Mouse (Mus musculus) heart, embryonic 11.5 days (tissue): Measurements from ENCODE around the gene Cep85l. TPM values are rescaled to one million over a fixed set of nuclear protein-coding genes. Genes with fewer than 3 reads are reported as not detected.

Source experiments
- ATAC-seq: fragments of 200-750 bp; cut with Nextera tagmentation; replicated peaks from 2 replicates; pipeline ENCODE4 v1.8.0; 2017; ENCODE audit warnings: moderate library complexity; ENCODE audit not compliant: insufficient number of reproducible peaks, low FRiP score, low TSS enrichment
- H3K27ac ChIP-seq: fragments of 300-500 bp; sonication (generic); 2 replicates; pipeline ENCODE4 v1.5.1; 2014; ENCODE audit warnings: mild to moderate bottlenecking, low read depth, low read length
- H3K27me3 ChIP-seq: fragments of 300-500 bp; sonication (generic); 2 replicates; pipeline ENCODE4 v1.6.1; 2014; ENCODE audit warnings: mild to moderate bottlenecking, low read length, mixed read lengths; ENCODE audit not compliant: control insufficient read depth, insufficient read depth
- H3K36me3 ChIP-seq: fragments of 300-500 bp; sonication (generic); 2 replicates; pipeline ENCODE4 v1.6.1; 2014; ENCODE audit warnings: mild to moderate bottlenecking, low read length, moderate library complexity, mixed read lengths; ENCODE audit not compliant: control insufficient read depth, insufficient read depth
- H3K4me1 ChIP-seq: fragments of 300-500 bp; sonication (generic); 2 replicates; pipeline ENCODE4 v1.6.1; 2014; ENCODE audit warnings: low read length; ENCODE audit not compliant: control insufficient read depth, insufficient read depth
- H3K4me2 ChIP-seq: fragments of 300-500 bp; sonication (generic); 2 replicates; pipeline ENCODE4 v1.6.1; 2014; ENCODE audit warnings: mild to moderate bottlenecking, moderate library complexity
- H3K4me3 ChIP-seq: fragments of 300-500 bp; sonication (generic); 2 replicates; pipeline ENCODE4 v1.5.1; 2014; ENCODE audit warnings: low read depth, low read length
- H3K9ac ChIP-seq: fragments of 300-500 bp; sonication (generic); 2 replicates; pipeline ENCODE4 v1.6.1; 2014; ENCODE audit warnings: mild to moderate bottlenecking, low read depth, low read length, moderate library complexity
- H3K9me3 ChIP-seq: fragments of 300-500 bp; sonication (generic); replicated peaks from 2 replicates; pipeline ENCODE4 v1.6.1; 2016; ENCODE audit warnings: low read length; ENCODE audit not compliant: control insufficient read depth
- WGBS: fragments of 180-500 bp; shearing (Covaris S2); extraction: QIAGEN DNeasy Blood & Tissue Kit; methylation state at CpG from one replicate; pipeline ENCODE4 v1.1.7; 2014; ENCODE audit not compliant: insufficient replicate concordance; 5-methylcytosine and 5-hydroxymethylcytosine counted together
- polyA plus RNA-seq: library from polyadenylated mRNA; unstranded; fragments of >200 nt; fragmentation: Nextera tagmentation; extraction: Ambion mirVana; gene quantifications from 2 replicates; pipeline ENCODE4 v1.2.1, GENCODE M21; 2014

Gene Cep85l
- polyA plus RNA-seq, 1 experiment from 2014 or later: 5.8 TPM

- no peak overlapping the region for H3K9ac ChIP-seq
- no peaks in the 10 kb centered on the region for H3K9me3 ChIP-seq
- H3K27ac ChIP-seq: no peak overlapping the region
- H3K36me3 ChIP-seq: no peaks in the 10 kb centered on the region
- no peak overlapping the region for H3K4me2 ChIP-seq
- ATAC-seq: no peak
- H3K4me3 ChIP-seq: no peak overlapping the region
- no peaks in the 10 kb centered on the region for H3K27me3 ChIP-seq
- 72% methylated on average over 2 of the region's 2 CpGs for WGBS
- H3K4me1 ChIP-seq: peaks cover 2% of the 10 kb centered on the region; the same call in 1 of the 2 replicates
These were observed 37.3 kb upstream of the Cep85l start for GRCm38 (mm10) chr10:53417015-53417414.

GRCm38 (mm10) chr10:53416152-53416712 lies 36.5 kb upstream of the Cep85l start:
- Histone ChIP-seq H3K36me3 (no peaks in the 10 kb centered on the region), H3K9me3 (no peaks in the 10 kb centered on the region), H3K27me3 (no peaks in the 10 kb centered on the region), H3K4me1 (no peaks in the 10 kb centered on the region; the same call in 1 of the 2 replicates), H3K4me3 (no peak overlapping the region), H3K9ac (no peak overlapping the region), H3K27ac (no peak overlapping the region), H3K4me2 (no peak overlapping the region)
- no peak for ATAC-seq
- WGBS: 62% methylated on average over 9 of the region's 9 CpGs

DNA sequence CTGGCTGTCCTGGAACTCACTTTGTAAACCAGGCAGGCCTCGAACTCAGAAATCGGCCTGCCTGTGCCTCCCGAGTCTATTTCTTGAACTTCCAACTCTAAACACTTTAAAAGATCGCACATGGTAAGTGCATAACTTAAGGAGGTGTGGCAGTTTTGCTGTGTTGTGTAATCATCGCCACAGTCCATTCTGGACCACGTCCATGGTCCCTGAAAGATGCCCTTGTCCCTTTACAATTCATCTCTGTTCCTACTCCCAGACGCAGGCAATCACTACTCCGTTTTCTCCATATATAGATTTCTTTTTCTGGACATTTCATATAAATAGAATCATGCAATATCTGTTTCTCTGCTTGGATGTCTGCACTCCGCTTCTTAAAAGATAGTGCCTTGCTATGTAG lies 35.5 kb upstream of the Cep85l start:
- H3K36me3 ChIP-seq: no peaks in the 10 kb centered on the region
- no peaks in the 10 kb centered on the region for H3K9me3 ChIP-seq
- no peaks in the 10 kb centered on the region; the same call in 1 of the 2 replicates for H3K4me1 ChIP-seq
- H3K4me2 ChIP-seq: no peak overlapping the region
- no peak overlapping the region for H3K27ac ChIP-seq
- no peaks in the 10 kb centered on the region for H3K27me3 ChIP-seq
- WGBS: 79% methylated on average over 9 of the region's 9 CpGs
- ATAC-seq: no peak
- H3K4me3 ChIP-seq: no peak overlapping the region
- H3K9ac ChIP-seq: no peak overlapping the region

- Histone ChIP-seq H3K9ac (no peak overlapping the region), H3K9me3 (no peaks in the 10 kb centered on the region), H3K27me3 (no peaks in the 10 kb centered on the region), H3K4me3 (no peak overlapping the region), H3K4me1 (no peaks in the 10 kb centered on the region; the same call in 1 of the 2 replicates), H3K4me2 (no peak overlapping the region), H3K36me3 (no peaks in the 10 kb centered on the region), H3K27ac (peak overlapping the region; percentile 4; the same call in 1 of the 2 replicates)
- no peak; the same call in 1 of the 2 replicates for ATAC-seq
- WGBS: 41% methylated on average over 6 of the region's 6 CpGs
These were observed 34.6 kb upstream of the Cep85l start for GRCm38 (mm10) chr10:53414092-53415085.

DNA sequence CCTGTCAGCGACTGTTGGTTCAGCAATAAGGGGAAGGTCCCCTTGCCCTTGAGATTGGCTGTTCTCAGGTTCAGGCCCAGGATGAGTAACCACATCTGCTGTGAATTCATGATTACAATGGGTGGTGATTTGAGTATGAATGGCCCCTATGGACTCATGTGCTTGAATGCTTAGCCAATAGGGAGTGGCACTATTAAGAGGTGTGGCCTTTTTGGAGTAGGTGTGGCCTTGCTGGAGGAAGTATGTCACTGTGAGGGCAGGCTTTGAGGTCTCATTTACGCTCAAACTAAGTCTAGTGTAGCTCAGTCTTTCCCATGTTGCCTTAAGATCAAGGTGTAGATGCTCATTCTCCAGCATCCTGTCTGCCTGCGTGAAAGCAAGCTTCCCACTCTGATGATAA lies 33.2 kb upstream of the Cep85l start:
- H3K4me3 ChIP-seq: no peak overlapping the region
- H3K9me3 ChIP-seq: no peaks in the 10 kb centered on the region
- no peak overlapping the region for H3K27ac ChIP-seq
- no peak overlapping the region for H3K4me2 ChIP-seq
- no peaks in the 10 kb centered on the region for H3K27me3 ChIP-seq
- no peaks in the 10 kb centered on the region for H3K36me3 ChIP-seq
- H3K4me1 ChIP-seq: no peaks in the 10 kb centered on the region; the same call in 1 of the 2 replicates
- H3K9ac ChIP-seq: no peak overlapping the region
- WGBS: 86% methylated on average over 3 of the region's 3 CpGs
- ATAC-seq: no peak

DNA sequence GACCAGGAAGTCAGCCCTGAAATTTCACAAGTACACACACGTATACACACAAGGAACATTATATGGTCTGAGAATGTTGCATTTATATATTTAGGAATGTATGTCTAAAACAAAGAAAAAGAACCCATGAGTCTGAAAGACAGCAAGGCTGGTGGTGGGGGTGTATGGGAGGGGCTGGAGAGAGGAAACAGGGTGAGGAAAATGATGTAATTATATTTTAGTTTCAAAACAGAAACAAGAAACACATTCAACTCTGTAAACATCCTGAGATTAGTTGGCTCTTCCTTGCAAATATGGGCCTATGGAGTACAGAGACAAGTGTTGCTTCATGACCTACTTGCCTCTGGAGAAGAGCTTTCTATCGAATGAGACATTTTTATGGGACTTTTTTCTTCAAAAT lies 32.4 kb upstream of the Cep85l start:
- no peak for ATAC-seq
- Histone ChIP-seq H3K4me3 (no peak overlapping the region), H3K4me1 (no peaks in the 10 kb centered on the region; the same call in 1 of the 2 replicates), H3K9me3 (no peaks in the 10 kb centered on the region), H3K36me3 (no peaks in the 10 kb centered on the region), H3K27ac (no peak overlapping the region), H3K9ac (no peak overlapping the region), H3K4me2 (no peak overlapping the region), H3K27me3 (no peaks in the 10 kb centered on the region)
- WGBS: 87% methylated on average over 2 of the region's 2 CpGs

GRCm38 (mm10) chr10:53410831-53411230 lies 31.1 kb upstream of the Cep85l start:
- WGBS: 59% methylated on average over 2 of the region's 2 CpGs
- no peak overlapping the region for H3K27ac ChIP-seq
- ATAC-seq: no peak
- no peaks in the 10 kb centered on the region for H3K27me3 ChIP-seq
- no peaks in the 10 kb centered on the region; the same call in 1 of the 2 replicates for H3K4me1 ChIP-seq
- no peak overlapping the region for H3K9ac ChIP-seq
- H3K36me3 ChIP-seq: no peaks in the 10 kb centered on the region
- no peak overlapping the region for H3K4me2 ChIP-seq
- no peak overlapping the region for H3K4me3 ChIP-seq
- H3K9me3 ChIP-seq: no peaks in the 10 kb centered on the region

- Histone ChIP-seq H3K4me1 (no peaks in the 10 kb centered on the region), H3K27me3 (no peaks in the 10 kb centered on the region), H3K36me3 (no peaks in the 10 kb centered on the region), H3K27ac (no peak overlapping the region), H3K4me3 (no peak overlapping the region), H3K9me3 (no peaks in the 10 kb centered on the region), H3K9ac (no peak overlapping the region), H3K4me2 (no peak overlapping the region)
- no peak for ATAC-seq
- WGBS: 89% methylated on average over 4 of the region's 4 CpGs
These were observed 27.7 kb upstream of the Cep85l start for GRCm38 (mm10) chr10:53407422-53407821.
